Mouse (Mus musculus): Measurements from ENCODE around the gene Macrod1. TPM values are rescaled to one million over a fixed set of nuclear protein-coding genes. Genes with fewer than 3 reads are reported as not detected.

Gene Macrod1
- polyA plus RNA-seq, 1 experiment, result 7.6 TPM

DNA sequence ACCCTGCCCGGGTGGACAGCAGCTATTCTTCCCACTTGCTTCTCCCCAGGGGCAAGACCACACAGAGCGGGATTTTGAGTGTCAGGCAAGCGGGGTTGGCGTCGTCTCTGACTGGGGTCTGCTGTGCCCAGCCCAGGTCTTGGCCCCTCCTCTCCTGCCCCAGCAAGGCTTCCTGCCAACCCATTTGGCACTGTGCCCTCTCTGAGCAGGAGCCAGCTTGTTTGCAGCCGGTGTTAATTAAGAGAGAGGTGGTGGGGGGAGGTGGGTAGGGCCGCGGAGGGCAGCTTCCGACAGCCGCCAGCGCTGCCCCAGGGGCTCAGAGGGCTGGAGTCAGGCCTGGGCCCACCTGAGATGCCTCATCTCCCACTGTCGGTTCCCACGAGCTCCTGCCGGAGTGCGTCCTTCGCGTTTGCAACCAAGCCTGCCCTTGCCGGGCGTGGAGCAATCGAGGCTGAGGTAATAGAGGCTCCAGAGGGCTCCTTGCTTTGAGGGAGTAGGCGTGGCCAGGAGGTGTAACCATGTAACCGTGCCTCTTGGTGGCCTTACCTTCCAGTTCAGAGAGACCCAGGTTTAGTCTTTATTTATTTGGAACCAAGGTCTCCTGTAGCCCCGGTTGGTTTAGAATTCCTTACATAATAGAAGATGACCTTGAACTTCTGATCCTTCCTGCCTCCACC is 125.8 kb downstream of the Macrod1 start:
- Histone ChIP-seq H3K27ac (ENCODE audit: insufficient read depth, low read length) (no peak overlapping the region), H3K36me3 (ENCODE audit: control insufficient read depth, insufficient read depth, low read length, poor library complexity, severe bottlenecking) (no peaks in the 10 kb centered on the region), H3K9me3 (replicated peaks; ENCODE audit: control insufficient read depth, insufficient read depth, low read length, poor library complexity, severe bottlenecking) (no peaks in the 10 kb centered on the region), H3K4me3 (ENCODE audit: low read depth, low read length) (no peak overlapping the region), H3K4me1 (ENCODE audit: control insufficient read depth, insufficient read depth, low read length) (peaks cover 13% of the 10 kb centered on the region), H3K9ac (ENCODE audit: low read depth, poor library complexity, severe bottlenecking) (no peak overlapping the region), H3K27me3 (ENCODE audit: control insufficient read depth, insufficient read depth, low read length, poor library complexity, severe bottlenecking) (no peaks in the 10 kb centered on the region)
- TF ChIP-seq CTCF (IDR thresholded peaks at IDR 0.05; ENCODE audit: low read depth, low read length) (no peak), EP300 (IDR thresholded peaks at IDR 0.05; ENCODE audit: insufficient read depth, low read depth, low read length) (no peak), POLR2A (IDR thresholded peaks at IDR 0.05; ENCODE audit: insufficient read depth, low read length) (no peak)

DNA sequence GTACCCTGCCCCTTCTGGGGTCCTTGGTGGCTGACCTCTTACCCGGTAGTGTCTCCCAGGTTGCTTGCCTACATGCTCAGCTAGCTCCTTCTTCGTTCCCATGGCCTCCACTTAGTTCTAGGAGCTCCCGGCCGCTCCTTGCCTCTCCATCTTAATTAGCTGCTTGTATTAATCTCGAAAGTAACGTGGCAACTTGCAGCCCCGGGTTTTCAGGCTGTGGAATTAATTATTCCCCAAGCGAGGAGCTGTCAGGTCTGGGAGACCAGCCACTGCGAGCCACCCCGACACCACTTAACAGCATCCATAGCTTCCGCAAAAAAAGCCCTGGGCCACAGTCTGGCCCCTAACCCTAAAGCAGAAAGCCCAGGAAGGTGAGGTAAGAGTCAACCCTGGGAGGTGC is 126.8 kb downstream of the Macrod1 start:
- no peaks in the 10 kb centered on the region for H3K9me3 ChIP-seq (replicated peaks; ENCODE audit: control insufficient read depth, insufficient read depth, low read length, poor library complexity, severe bottlenecking)
- no peak overlapping the region for H3K9ac ChIP-seq (ENCODE audit: low read depth, poor library complexity, severe bottlenecking)
- H3K27me3 ChIP-seq (ENCODE audit: control insufficient read depth, insufficient read depth, low read length, poor library complexity, severe bottlenecking), result no peaks in the 10 kb centered on the region
- H3K36me3 ChIP-seq (ENCODE audit: control insufficient read depth, insufficient read depth, low read length, poor library complexity, severe bottlenecking), result no peaks in the 10 kb centered on the region
- peaks cover 13% of the 10 kb centered on the region for H3K4me1 ChIP-seq (ENCODE audit: control insufficient read depth, insufficient read depth, low read length)
- TF ChIP-seq POLR2A (IDR thresholded peaks at IDR 0.05; ENCODE audit: insufficient read depth, low read length), result no peak
- TF ChIP-seq EP300 (IDR thresholded peaks at IDR 0.05; ENCODE audit: insufficient read depth, low read depth, low read length), result no peak
- TF ChIP-seq CTCF (IDR thresholded peaks at IDR 0.05; ENCODE audit: low read depth, low read length), result no peak
- no peak overlapping the region for H3K27ac ChIP-seq (ENCODE audit: insufficient read depth, low read length)
- no peak overlapping the region for H3K4me3 ChIP-seq (ENCODE audit: low read depth, low read length)

DNA sequence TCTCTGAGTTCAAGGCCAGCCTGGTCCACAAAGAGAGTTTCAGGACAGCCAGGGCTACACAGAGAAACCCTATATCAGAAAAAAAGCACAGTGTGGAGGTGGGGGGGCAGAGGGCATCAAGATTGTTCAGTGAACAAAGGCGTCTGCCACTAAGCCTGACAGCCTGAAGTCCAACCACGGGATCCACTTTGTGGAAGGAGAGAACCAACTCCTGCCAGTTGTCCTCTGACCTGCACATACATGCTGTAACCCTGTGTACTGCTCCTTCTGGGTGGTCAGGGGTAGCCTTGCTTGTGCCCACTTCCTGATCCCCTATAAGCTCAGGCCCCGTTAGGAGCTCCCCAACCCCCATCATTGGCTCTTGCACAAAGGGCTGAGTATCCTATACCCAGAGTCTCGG is 128.4 kb downstream of the Macrod1 start:
- Histone ChIP-seq H3K4me3 (ENCODE audit: low read depth, low read length) (no peak overlapping the region), H3K27ac (ENCODE audit: insufficient read depth, low read length) (no peak overlapping the region), H3K4me1 (ENCODE audit: control insufficient read depth, insufficient read depth, low read length) (peaks cover 14% of the 10 kb centered on the region)

DNA sequence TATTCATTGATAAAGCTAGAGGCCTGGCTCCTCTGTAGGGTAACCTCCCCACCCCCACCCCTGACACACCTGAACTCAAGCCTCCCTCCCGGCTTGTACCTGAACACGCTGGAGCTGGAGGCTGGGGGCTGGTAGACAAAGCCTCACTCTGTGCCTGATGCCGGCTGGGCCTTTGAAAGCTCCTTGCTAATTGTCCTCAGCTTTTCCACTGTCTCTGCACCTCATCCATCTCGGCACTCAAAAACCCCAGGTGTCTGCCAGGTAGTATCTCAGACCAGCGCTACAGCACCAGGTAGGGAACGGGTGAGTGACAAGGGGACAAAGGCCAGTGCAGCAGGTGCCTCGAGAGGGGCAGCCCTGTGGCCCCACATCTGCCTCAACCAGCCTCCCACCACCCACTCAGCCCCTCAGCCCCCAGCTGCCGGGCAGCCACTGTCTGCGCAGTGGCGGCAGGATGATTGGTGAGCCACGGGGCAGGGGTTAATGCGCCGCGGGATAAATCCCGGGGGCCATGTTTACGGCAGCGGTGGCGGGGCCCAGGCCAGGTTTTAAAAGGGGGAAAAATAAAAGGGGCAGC is 129.2 kb downstream of the Macrod1 start:
- Histone ChIP-seq H3K27me3 (ENCODE audit: control insufficient read depth, insufficient read depth, low read length, poor library complexity, severe bottlenecking) (no peaks in the 10 kb centered on the region), H3K4me1 (ENCODE audit: control insufficient read depth, insufficient read depth, low read length) (peaks cover 14% of the 10 kb centered on the region), H3K36me3 (ENCODE audit: control insufficient read depth, insufficient read depth, low read length, poor library complexity, severe bottlenecking) (no peaks in the 10 kb centered on the region), H3K4me3 (ENCODE audit: low read depth, low read length) (peak overlapping the region; percentile 17), H3K27ac (ENCODE audit: insufficient read depth, low read length) (no peak overlapping the region), H3K9ac (ENCODE audit: low read depth, poor library complexity, severe bottlenecking) (peak overlapping the region; percentile 51), H3K9me3 (replicated peaks; ENCODE audit: control insufficient read depth, insufficient read depth, low read length, poor library complexity, severe bottlenecking) (no peaks in the 10 kb centered on the region)
- no peak for TF ChIP-seq EP300 (IDR thresholded peaks at IDR 0.05; ENCODE audit: insufficient read depth, low read depth, low read length)
- no peak for TF ChIP-seq POLR2A (IDR thresholded peaks at IDR 0.05; ENCODE audit: insufficient read depth, low read length)
- TF ChIP-seq CTCF (IDR thresholded peaks at IDR 0.05; ENCODE audit: low read depth, low read length), result no peak

More for the DNA sequence above, 128.4 kb downstream of the Macrod1 start:
- Histone ChIP-seq H3K9ac (ENCODE audit: low read depth, poor library complexity, severe bottlenecking) (no peak overlapping the region), H3K9me3 (replicated peaks; ENCODE audit: control insufficient read depth, insufficient read depth, low read length, poor library complexity, severe bottlenecking) (no peaks in the 10 kb centered on the region), H3K27me3 (ENCODE audit: control insufficient read depth, insufficient read depth, low read length, poor library complexity, severe bottlenecking) (no peaks in the 10 kb centered on the region), H3K36me3 (ENCODE audit: control insufficient read depth, insufficient read depth, low read length, poor library complexity, severe bottlenecking) (no peaks in the 10 kb centered on the region)
- no peak for TF ChIP-seq CTCF (IDR thresholded peaks at IDR 0.05; ENCODE audit: low read depth, low read length)
- no peak for TF ChIP-seq POLR2A (IDR thresholded peaks at IDR 0.05; ENCODE audit: insufficient read depth, low read length)
- no peak for TF ChIP-seq EP300 (IDR thresholded peaks at IDR 0.05; ENCODE audit: insufficient read depth, low read depth, low read length)

DNA sequence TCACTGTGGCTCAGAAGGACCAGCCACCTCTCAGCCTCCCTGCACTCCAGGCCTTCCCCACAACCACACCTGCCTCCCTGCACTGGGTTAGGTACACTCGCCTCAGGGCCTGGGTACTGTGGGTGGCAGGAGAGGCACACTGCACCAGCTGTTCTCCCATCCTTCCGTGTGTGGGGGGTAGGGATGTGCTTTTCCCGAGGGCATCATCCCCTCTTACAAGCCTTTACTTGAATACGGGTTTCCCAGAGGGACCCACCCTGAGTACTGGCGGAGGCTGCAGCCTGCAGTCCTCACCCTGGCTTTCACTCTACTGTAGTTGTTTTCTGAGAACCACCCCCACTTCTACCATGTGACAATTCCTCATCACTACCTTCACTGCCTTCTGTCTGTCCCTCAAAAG is 130.5 kb downstream of the Macrod1 start:
- H3K9ac ChIP-seq (ENCODE audit: low read depth, poor library complexity, severe bottlenecking), result no peak overlapping the region
- H3K36me3 ChIP-seq (ENCODE audit: control insufficient read depth, insufficient read depth, low read length, poor library complexity, severe bottlenecking), result no peaks in the 10 kb centered on the region
- no peaks in the 10 kb centered on the region for H3K9me3 ChIP-seq (replicated peaks; ENCODE audit: control insufficient read depth, insufficient read depth, low read length, poor library complexity, severe bottlenecking)
- no peak overlapping the region for H3K4me3 ChIP-seq (ENCODE audit: low read depth, low read length)
- TF ChIP-seq POLR2A (IDR thresholded peaks at IDR 0.05; ENCODE audit: insufficient read depth, low read length) (no peak), EP300 (IDR thresholded peaks at IDR 0.05; ENCODE audit: insufficient read depth, low read depth, low read length) (no peak), CTCF (IDR thresholded peaks at IDR 0.05; ENCODE audit: low read depth, low read length) (no peak)
- no peaks in the 10 kb centered on the region for H3K27me3 ChIP-seq (ENCODE audit: control insufficient read depth, insufficient read depth, low read length, poor library complexity, severe bottlenecking)
- no peak overlapping the region for H3K27ac ChIP-seq (ENCODE audit: insufficient read depth, low read length)
- H3K4me1 ChIP-seq (ENCODE audit: control insufficient read depth, insufficient read depth, low read length), result peaks cover 13% of the 10 kb centered on the region

DNA sequence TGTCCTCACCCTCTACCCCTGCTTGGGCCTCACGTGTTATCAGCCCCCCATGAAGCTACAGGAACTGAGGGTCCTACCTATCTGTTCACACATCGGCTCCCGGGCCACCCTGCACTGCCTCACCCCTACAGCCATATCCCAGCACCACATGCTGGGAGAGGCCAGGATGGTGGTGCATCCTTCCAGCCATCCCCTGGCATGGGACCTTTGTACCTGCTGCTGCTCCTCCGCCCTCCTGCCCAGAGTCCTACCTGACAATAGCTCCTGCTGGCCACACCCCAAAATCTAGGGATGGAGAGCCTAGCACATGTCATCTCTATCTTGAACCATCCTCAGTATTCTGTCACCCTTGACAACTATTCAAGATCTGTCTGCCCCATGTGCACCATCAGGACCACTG is 132.4 kb downstream of the Macrod1 start:
- H3K4me1 ChIP-seq (ENCODE audit: control insufficient read depth, insufficient read depth, low read length), result peaks cover 12% of the 10 kb centered on the region
- H3K9me3 ChIP-seq (replicated peaks; ENCODE audit: control insufficient read depth, insufficient read depth, low read length, poor library complexity, severe bottlenecking), result no peaks in the 10 kb centered on the region
- H3K9ac ChIP-seq (ENCODE audit: low read depth, poor library complexity, severe bottlenecking), result no peak overlapping the region
- H3K27ac ChIP-seq (ENCODE audit: insufficient read depth, low read length), result no peak overlapping the region
- H3K27me3 ChIP-seq (ENCODE audit: control insufficient read depth, insufficient read depth, low read length, poor library complexity, severe bottlenecking), result no peaks in the 10 kb centered on the region
- no peak overlapping the region for H3K4me3 ChIP-seq (ENCODE audit: low read depth, low read length)
- TF ChIP-seq CTCF (IDR thresholded peaks at IDR 0.05; ENCODE audit: low read depth, low read length) (no peak), POLR2A (IDR thresholded peaks at IDR 0.05; ENCODE audit: insufficient read depth, low read length) (no peak), EP300 (IDR thresholded peaks at IDR 0.05; ENCODE audit: insufficient read depth, low read depth, low read length) (no peak)
- no peaks in the 10 kb centered on the region for H3K36me3 ChIP-seq (ENCODE audit: control insufficient read depth, insufficient read depth, low read length, poor library complexity, severe bottlenecking)
